Mouse (Mus musculus) CH12.LX (cell line): ENCODE results near the gene Rps6ka5. TPM values are rescaled to one million over a fixed set of nuclear protein-coding genes. Genes with fewer than 3 reads are reported as not detected.
A peak's percentile ranks its signal among the peaks of the same experiment; 100 is the strongest.

Experiments
- DNase-seq: peaks from one replicate; pipeline ENCODE4 v3.0.0-alpha.2; 2013; ENCODE audit errors: extremely low read depth
- H3K27ac ChIP-seq: 2 replicates; pipeline ENCODE4 v1.5.1; 2012; ENCODE audit warnings: low read depth, mild to moderate bottlenecking, control low read depth, moderate library complexity; ENCODE audit not compliant: insufficient read depth
- H3K27me3 ChIP-seq: replicated peaks from 2 replicates; pipeline ENCODE3; 2012; ENCODE audit warnings: inconsistent platforms
- H3K36me3 ChIP-seq, 2 experiments: replicated peaks in 1 of 2; 2 replicates each; pipeline versions ENCODE3 to v1.6.1; 2012; ENCODE audit warnings: inconsistent platforms in 1 of 2, low read length in 1 of 2, mild to moderate bottlenecking in 1 of 2, mixed read lengths in 1 of 2, moderate library complexity in 1 of 2; ENCODE audit not compliant: control insufficient read depth in 1 of 2, insufficient read depth in 1 of 2
- H3K4me1 ChIP-seq, 2 experiments: 2 replicates each; pipeline ENCODE4 v1.6.1; 2012; ENCODE audit warnings: inconsistent platforms in 1 of 2, moderate library complexity in 1 of 2; ENCODE audit not compliant: insufficient read depth in 2 of 2, control insufficient read depth in 1 of 2
- H3K4me2 ChIP-seq: 2 replicates; pipeline ENCODE4 v1.6.1; 2012; ENCODE audit warnings: low read depth, mild to moderate bottlenecking, control low read depth; ENCODE audit not compliant: poor library complexity, insufficient read depth, severe bottlenecking
- H3K4me3 ChIP-seq, 3 experiments: fragments of 150-350 bp in 1 of 3; sonication (generic) in 1 of 3; replicated peaks in 1 of 3; 2 replicates each; pipeline versions ENCODE3 to v1.5.1; 2011 to 2012; ENCODE audit warnings: low read depth in 2 of 3, low read length in 2 of 3, mild to moderate bottlenecking in 2 of 3, moderate library complexity in 2 of 3, control low read depth in 1 of 3, improper control_type of control experiment in 1 of 3, inconsistent platforms in 1 of 3, mixed read lengths in 1 of 3; ENCODE audit not compliant: poor library complexity in 1 of 3
- H3K79me2 ChIP-seq: replicated peaks from 2 replicates; pipeline ENCODE4 v1.6.1; 2012; ENCODE audit warnings: mild to moderate bottlenecking, moderate library complexity; ENCODE audit not compliant: control insufficient read depth, poor library complexity, insufficient read depth, severe bottlenecking; ENCODE audit errors: extremely low read depth
- H3K9ac ChIP-seq: 2 replicates; pipeline ENCODE4 v1.6.1; 2012; ENCODE audit warnings: low read depth, mild to moderate bottlenecking, control low read depth, moderate library complexity; ENCODE audit not compliant: insufficient read depth
- H3K9me3 ChIP-seq: replicated peaks from 2 replicates; pipeline ENCODE3; 2012; ENCODE audit warnings: low read length, inconsistent platforms, mixed read lengths
- CHD2 ChIP-seq: IDR thresholded peaks from 2 replicates; pipeline ENCODE4 v1.6.1; 2011; ENCODE audit warnings: low read length, improper control_type of control experiment
- CTCF ChIP-seq, 2 experiments: IDR thresholded peaks in 1 of 2; conservative IDR thresholded peaks in 1 of 2; 2 replicates each; pipeline ENCODE4 v1.5.1; 2011 to 2012; ENCODE audit warnings: low read depth in 2 of 2, low read length in 2 of 2, improper control_type of control experiment in 1 of 2, inconsistent platforms in 1 of 2, mild to moderate bottlenecking in 1 of 2, moderate library complexity in 1 of 2
- ELF1 ChIP-seq: IDR thresholded peaks from 2 replicates; pipeline ENCODE4 v1.6.1; 2014; ENCODE audit warnings: low read depth, mild to moderate bottlenecking, inconsistent platforms, low read length, improper control_type of control experiment
- ETS1 ChIP-seq: conservative IDR thresholded peaks from 2 replicates; pipeline ENCODE4 v1.6.1; 2012; ENCODE audit warnings: low read depth, mild to moderate bottlenecking, inconsistent platforms, low read length, improper control_type of control experiment, moderate library complexity
- GABPA ChIP-seq: IDR thresholded peaks from 2 replicates; pipeline ENCODE4 v1.6.1; 2012; ENCODE audit warnings: low read depth, low read length, improper control_type of control experiment, inconsistent platforms; ENCODE audit not compliant: insufficient replicate concordance
- KAT2A ChIP-seq: IDR thresholded peaks from 2 replicates; pipeline ENCODE4 v1.6.1; 2012; ENCODE audit warnings: low read length, improper control_type of control experiment, inconsistent platforms; ENCODE audit not compliant: insufficient replicate concordance
- MAFK ChIP-seq: IDR thresholded peaks from 2 replicates; pipeline ENCODE4 v1.6.1; 2011; ENCODE audit warnings: low read length, improper control_type of control experiment; ENCODE audit not compliant: insufficient replicate concordance
- MAX ChIP-seq: IDR thresholded peaks from 2 replicates; pipeline ENCODE4 v1.6.1; 2011; ENCODE audit warnings: low read length, improper control_type of control experiment
- NELFE ChIP-seq: IDR thresholded peaks from 2 replicates; pipeline ENCODE4 v1.6.1; 2011; ENCODE audit warnings: low read depth, low read length, improper control_type of control experiment
- POLR2AphosphoS2 ChIP-seq: IDR thresholded peaks from 2 replicates; pipeline ENCODE4 v1.6.1; 2011; ENCODE audit warnings: low read depth, low read length, improper control_type of control experiment
- RAD21 ChIP-seq: IDR thresholded peaks from 2 replicates; pipeline ENCODE4 v1.6.1; 2011; ENCODE audit warnings: low read depth, mild to moderate bottlenecking, low read length, improper control_type of control experiment, moderate library complexity
- RCOR1 ChIP-seq: conservative IDR thresholded peaks from 2 replicates; pipeline ENCODE4 v1.6.1; 2012; ENCODE audit warnings: low read depth, mild to moderate bottlenecking, inconsistent platforms, low read length, improper control_type of control experiment
- SIN3A ChIP-seq: IDR thresholded peaks from 2 replicates; pipeline ENCODE4 v1.6.1; 2012; ENCODE audit warnings: low read length, improper control_type of control experiment, inconsistent platforms
- SMC3 ChIP-seq: IDR thresholded peaks from 2 replicates; pipeline ENCODE4 v1.6.1; 2011; ENCODE audit warnings: low read depth, low read length, improper control_type of control experiment
- USF1 ChIP-seq: IDR thresholded peaks from 2 replicates; pipeline ENCODE4 v1.6.1; 2014; ENCODE audit warnings: low read depth, mild to moderate bottlenecking, inconsistent platforms, low read length, improper control_type of control experiment
- USF2 ChIP-seq: conservative IDR thresholded peaks from 2 replicates; pipeline ENCODE4 v1.6.1; 2011; ENCODE audit warnings: low read depth, low read length, improper control_type of control experiment
- ZKSCAN1 ChIP-seq: IDR thresholded peaks from 2 replicates; pipeline ENCODE4 v1.6.1; 2012; ENCODE audit warnings: low read depth, inconsistent platforms, low read length, improper control_type of control experiment, borderline replicate concordance
- dilution Hi-C: fragments of 300-500 bp; cut with MboI; formaldehyde crosslinking; loops from 2 replicates; pipeline ENCODE4 v1.14.3; 2020; ENCODE audit warnings: low sequenced_read_pairs; ENCODE audit not compliant: extremely low pct_unique_long_range_greater_than_20kb, extremely low pct_ligation_motif_present
- in situ Hi-C: fragments of 300-500 bp; cut with MboI; formaldehyde crosslinking; loops from 3 replicates; pipeline ENCODE4 v1.14.3; 2019; ENCODE audit warnings: low sequenced_read_pairs, low pct_ligation_motif_present, low pct_unique_long_range_greater_than_20kb, mixed read lengths
- polyA plus RNA-seq: library from polyadenylated mRNA; unstranded; fragments of >175 nt; gene quantifications from 2 replicates; pipeline ENCODE4 v1.2.1, GENCODE M21; 2012; ENCODE audit warnings: low read depth; ENCODE audit not compliant: insufficient read length
- total RNA-seq, 2 experiments: library from RNA; depleted of rRNA; stranded (reverse); fragments of 300-350 nt in 1 of 2; fragments of >200 nt in 1 of 2; gene quantifications; 2 replicates each; pipeline ENCODE4 v1.2.3; 2012 to 2014

Rps6ka5 gene
- total and polyA plus RNA-seq, 3 experiments, result 2.9 to 6.2 (median 4.8) TPM

DNA sequence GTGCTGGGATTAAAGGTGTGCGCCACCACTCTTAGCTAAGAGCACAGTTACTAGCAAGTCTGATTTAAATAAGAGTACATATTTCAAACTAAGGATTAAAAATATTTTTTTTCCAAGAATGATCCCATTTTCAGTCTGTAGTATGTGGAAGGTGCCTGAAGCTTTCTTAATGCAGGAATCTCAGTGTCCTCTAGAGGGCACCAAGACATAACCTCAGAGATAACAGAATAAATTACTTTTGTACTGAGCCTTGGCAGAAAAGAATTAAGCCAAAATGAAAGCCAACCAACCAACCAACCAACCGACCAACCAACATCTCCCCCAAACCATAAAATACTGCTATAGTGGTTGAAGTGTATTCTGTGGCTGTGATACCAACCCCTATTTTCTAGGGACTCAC, 148.5 kb downstream of the Rps6ka5 start:
- peak overlapping the region; percentile 26; the same call in 1 of the 2 replicates for H3K9ac ChIP-seq
- peaks cover 0 to 10% of the 10 kb centered on the region in 2 experiments; a peak in 2 of 4 replicates for H3K4me1 ChIP-seq
- DNase-seq, result peak; percentile 43
- no peaks in the 10 kb centered on the region for H3K27me3 ChIP-seq
- peak overlapping the region; percentile 50 for H3K4me2 ChIP-seq
- no peak overlapping the region for H3K4me3 ChIP-seq
- in situ Hi-C loops (loop anchor here (5.0 kb wide), 1 partner anchor 264 kb away; no protein-coding TSS in a partner anchor), dilution Hi-C loops (no loop called here)
- no peak for TF ChIP-seq KAT2A
- TF ChIP-seq RAD21, result peak; percentile 87
- TF ChIP-seq SMC3, result peak; percentile 71
- TF ChIP-seq CTCF (conservative IDR thresholded peaks at IDR 0.05 in 1 of 2, IDR thresholded peaks at IDR 0.05 in 1 of 2; ENCODE audit: low read depth in 2 of 2, low read length in 2 of 2), result peak; percentile 56 to 87
- no peaks in the 10 kb centered on the region for H3K79me2 ChIP-seq
- no peak overlapping the region for H3K27ac ChIP-seq
- H3K9me3 ChIP-seq, result no peaks in the 10 kb centered on the region
- H3K36me3 ChIP-seq, result peaks cover 7 to 37% of the 10 kb centered on the region in 2 experiments

DNA sequence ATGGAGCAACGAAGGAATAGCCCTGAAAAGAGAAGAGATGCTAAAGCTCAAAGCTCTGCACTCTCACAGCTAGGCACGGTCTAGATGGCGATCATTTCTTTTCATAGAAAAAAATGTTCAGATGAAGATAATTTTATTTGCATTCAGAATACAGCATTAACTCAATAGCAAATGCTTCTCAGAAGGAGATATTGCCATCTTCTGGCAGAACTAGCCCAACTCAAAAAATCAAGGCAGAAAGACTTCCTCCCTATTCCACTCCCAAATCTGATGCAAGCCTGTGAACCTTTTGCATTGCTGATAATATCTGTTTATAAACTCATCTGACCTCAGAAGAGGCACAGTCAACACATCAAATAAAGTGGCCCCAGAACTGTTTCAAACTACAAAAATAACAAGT, 151.0 kb downstream of the Rps6ka5 start:
- H3K9me3 ChIP-seq, result no peaks in the 10 kb centered on the region
- peak; percentile 3 for DNase-seq
- in situ Hi-C loops, result loop anchor here (5.0 kb wide), 1 partner anchor 267 kb away; no protein-coding TSS in a partner anchor
- no peak for TF ChIP-seq ZKSCAN1
- no peak for TF ChIP-seq POLR2AphosphoS2
- no peak for TF ChIP-seq ETS1
- peak; percentile 24 for TF ChIP-seq RAD21
- TF ChIP-seq CTCF (conservative IDR thresholded peaks at IDR 0.05 in 1 of 2, IDR thresholded peaks at IDR 0.05 in 1 of 2; ENCODE audit: low read depth in 2 of 2, low read length in 2 of 2), result peak in 1 of 2 experiments; percentile 32; a peak in 2 of 4 replicates
- TF ChIP-seq, all 38 proteins: peak for 2
- Histone ChIP-seq H3K4me2 (no peak overlapping the region), H3K9ac (no peak overlapping the region), H3K4me3 (no peak overlapping the region), H3K27ac (no peak overlapping the region), H3K4me1 (peaks cover 0 to 10% of the 10 kb centered on the region in 2 experiments; a peak in 2 of 4 replicates), H3K79me2 (no peaks in the 10 kb centered on the region), H3K27me3 (no peaks in the 10 kb centered on the region), H3K36me3 (peaks cover 12 to 41% of the 10 kb centered on the region in 2 experiments)
- dilution Hi-C loops, result no loop called here

DNA sequence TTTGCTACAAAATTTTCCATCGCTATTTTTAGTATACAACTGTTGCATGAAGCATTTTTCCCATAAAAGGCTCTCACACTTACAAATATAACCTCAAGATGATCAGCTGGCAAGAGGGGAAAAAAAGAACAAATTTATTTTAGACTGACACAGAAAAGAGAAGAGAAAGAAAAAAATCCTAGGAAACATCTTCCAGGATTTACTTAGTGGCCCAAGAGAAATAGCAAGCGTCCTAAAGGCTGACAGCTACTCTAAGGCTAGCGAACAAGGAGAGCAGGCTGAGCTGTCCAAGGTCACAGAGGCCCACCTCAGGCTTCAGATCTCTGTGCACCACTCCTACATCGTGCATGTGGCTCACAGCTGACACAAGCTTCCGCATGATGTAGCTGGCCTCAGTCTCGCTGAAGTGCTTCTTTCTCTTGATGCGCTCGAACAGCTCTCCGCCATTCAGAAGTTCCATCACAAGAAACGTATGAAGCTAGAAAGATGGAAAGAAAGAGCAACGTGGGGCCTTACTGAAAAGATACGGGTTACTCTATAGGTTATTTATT, 156.2 kb downstream of the Rps6ka5 start:
- in situ Hi-C loops, result no loop called here

More for the DNA sequence above, 156.2 kb downstream of the Rps6ka5 start:
- Histone ChIP-seq H3K4me2 (no peak overlapping the region), H3K27me3 (no peaks in the 10 kb centered on the region), H3K4me1 (no peaks in the 10 kb centered on the region), H3K4me3 (no peak overlapping the region), H3K27ac (no peak overlapping the region), H3K79me2 (no peaks in the 10 kb centered on the region), H3K36me3 (peaks cover 12 to 43% of the 10 kb centered on the region in 2 experiments), H3K9me3 (no peaks in the 10 kb centered on the region), H3K9ac (no peak overlapping the region)
- DNase-seq, result no peak
- dilution Hi-C loops, result no loop called here
- TF ChIP-seq MAX (no peak), CTCF (conservative IDR thresholded peaks at IDR 0.05 in 1 of 2, IDR thresholded peaks at IDR 0.05 in 1 of 2; ENCODE audit: low read depth in 2 of 2, low read length in 2 of 2) (no peak), ELF1 (no peak), MAFK (no peak), GABPA (no peak), USF2 (no peak), NELFE (no peak), CHD2 (no peak), RAD21 (no peak), SIN3A (no peak), RCOR1 (no peak), USF1 (no peak)
